Mouse (Mus musculus): ENCODE measurements around the gene Setx. TPM values are rescaled to one million over a fixed set of nuclear protein-coding genes. Genes with fewer than 3 reads are reported as not detected.
"Not testable (repeated sequence)": the region's sequence is repeated elsewhere in the genome, so short reads cannot be mapped to it uniquely, and the experiment has no call there.

Gene Setx
- polyA plus RNA-seq, 1 experiment, result 97.8 TPM

- TF ChIP-seq CTCF (IDR thresholded peaks at IDR 0.05; ENCODE audit: insufficient read depth, low read depth, low read length), result no peak
- no peak for TF ChIP-seq POLR2A (IDR thresholded peaks at IDR 0.05; ENCODE audit: insufficient read depth, low read depth, low read length)
- no peak overlapping the region for H3K27ac ChIP-seq (ENCODE audit: insufficient read depth, low read depth, low read length)
- WGBS, result 86% methylated on average over 3 of the region's 3 CpGs
- H3K4me3 ChIP-seq (ENCODE audit: insufficient read depth, low read depth, low read length), result no peak overlapping the region
- no peaks in the 10 kb centered on the region for H3K4me1 ChIP-seq (ENCODE audit: control insufficient read depth, insufficient read depth, low read length)
These were observed 26.5 kb upstream of the Setx start for GRCm38 (mm10) chr2:29097465-29097864.

- H3K4me3 ChIP-seq (ENCODE audit: insufficient read depth, low read depth, low read length); H3K27ac ChIP-seq (ENCODE audit: insufficient read depth, low read depth, low read length); H3K4me1 ChIP-seq (ENCODE audit: control insufficient read depth, insufficient read depth, low read length): not testable (repeated sequence)
- WGBS, result 92% methylated on average over 5 of the region's 5 CpGs
These were observed 26.0 kb upstream of the Setx start for GRCm38 (mm10) chr2:29097955-29098354.

- WGBS, result 75% methylated on average over 8 of the region's 8 CpGs
These were observed 25.2 kb upstream of the Setx start for GRCm38 (mm10) chr2:29098786-29099185.

GRCm38 (mm10) chr2:29099646-29100045 is 24.3 kb upstream of the Setx start:
- 91% methylated on average over 14 of the region's 14 CpGs for WGBS
- TF ChIP-seq POLR2A (IDR thresholded peaks at IDR 0.05; ENCODE audit: insufficient read depth, low read depth, low read length) (no peak), CTCF (IDR thresholded peaks at IDR 0.05; ENCODE audit: insufficient read depth, low read depth, low read length) (no peak)
- Histone ChIP-seq H3K4me1 (ENCODE audit: control insufficient read depth, insufficient read depth, low read length) (no peaks in the 10 kb centered on the region), H3K27ac (ENCODE audit: insufficient read depth, low read depth, low read length) (no peak overlapping the region), H3K4me3 (ENCODE audit: insufficient read depth, low read depth, low read length) (no peak overlapping the region)

More at GRCm38 (mm10) chr2:29098786-29099185, 25.2 kb upstream of the Setx start:
- no peak overlapping the region for H3K4me3 ChIP-seq (ENCODE audit: insufficient read depth, low read depth, low read length)
- no peaks in the 10 kb centered on the region for H3K4me1 ChIP-seq (ENCODE audit: control insufficient read depth, insufficient read depth, low read length)
- no peak for TF ChIP-seq POLR2A (IDR thresholded peaks at IDR 0.05; ENCODE audit: insufficient read depth, low read depth, low read length)
- TF ChIP-seq CTCF (IDR thresholded peaks at IDR 0.05; ENCODE audit: insufficient read depth, low read depth, low read length), result no peak
- no peak overlapping the region for H3K27ac ChIP-seq (ENCODE audit: insufficient read depth, low read depth, low read length)

- TF ChIP-seq POLR2A (IDR thresholded peaks at IDR 0.05; ENCODE audit: insufficient read depth, low read depth, low read length) (no peak), CTCF (IDR thresholded peaks at IDR 0.05; ENCODE audit: insufficient read depth, low read depth, low read length) (no peak)
- Histone ChIP-seq H3K27ac (ENCODE audit: insufficient read depth, low read depth, low read length) (no peak overlapping the region), H3K4me1 (ENCODE audit: control insufficient read depth, insufficient read depth, low read length) (no peaks in the 10 kb centered on the region), H3K4me3 (ENCODE audit: insufficient read depth, low read depth, low read length) (no peak overlapping the region)
- WGBS, result 72% methylated on average over 7 of the region's 7 CpGs
These were observed 23.0 kb upstream of the Setx start for GRCm38 (mm10) chr2:29100822-29101534.

- H3K4me1 ChIP-seq (ENCODE audit: control insufficient read depth, insufficient read depth, low read length); H3K4me3 ChIP-seq (ENCODE audit: insufficient read depth, low read depth, low read length); H3K27ac ChIP-seq (ENCODE audit: insufficient read depth, low read depth, low read length): not testable (repeated sequence)
- WGBS, result 90% methylated on average over 9 of the region's 10 CpGs
These were observed 21.3 kb upstream of the Setx start for GRCm38 (mm10) chr2:29102416-29103377.

- H3K27ac ChIP-seq (ENCODE audit: insufficient read depth, low read depth, low read length), result no peak overlapping the region
- no peak overlapping the region for H3K4me3 ChIP-seq (ENCODE audit: insufficient read depth, low read depth, low read length)
- TF ChIP-seq CTCF (IDR thresholded peaks at IDR 0.05; ENCODE audit: insufficient read depth, low read depth, low read length), result no peak
- no peak for TF ChIP-seq POLR2A (IDR thresholded peaks at IDR 0.05; ENCODE audit: insufficient read depth, low read depth, low read length)
- H3K4me1 ChIP-seq (ENCODE audit: control insufficient read depth, insufficient read depth, low read length), result peaks cover 4% of the 10 kb centered on the region
These were observed 3.0 kb upstream of the Setx start for GRCm38 (mm10) chr2:29120969-29121368.

GRCm38 (mm10) chr2:29122446-29122845 is 1.5 kb upstream of the Setx start:
- H3K4me1 ChIP-seq (ENCODE audit: control insufficient read depth, insufficient read depth, low read length), result peaks cover 6% of the 10 kb centered on the region
- WGBS, result 81% methylated on average over 3 of the region's 3 CpGs
- no peak overlapping the region for H3K27ac ChIP-seq (ENCODE audit: insufficient read depth, low read depth, low read length)
- no peak overlapping the region for H3K4me3 ChIP-seq (ENCODE audit: insufficient read depth, low read depth, low read length)
- TF ChIP-seq POLR2A (IDR thresholded peaks at IDR 0.05; ENCODE audit: insufficient read depth, low read depth, low read length), result no peak

- peak overlapping the region; percentile 86 for H3K27ac ChIP-seq (ENCODE audit: insufficient read depth, low read depth, low read length)
- peaks cover 6% of the 10 kb centered on the region for H3K4me1 ChIP-seq (ENCODE audit: control insufficient read depth, insufficient read depth, low read length)
- no peak for TF ChIP-seq CTCF (IDR thresholded peaks at IDR 0.05; ENCODE audit: insufficient read depth, low read depth, low read length)
- no peak for TF ChIP-seq POLR2A (IDR thresholded peaks at IDR 0.05; ENCODE audit: insufficient read depth, low read depth, low read length)
These were observed 572 bp downstream of the Setx start for GRCm38 (mm10) chr2:29124571-29124935.

More at GRCm38 (mm10) chr2:29124571-29124935, 572 bp downstream of the Setx start:
- WGBS, result 1% methylated on average over 24 of the region's 24 CpGs
- H3K4me3 ChIP-seq (ENCODE audit: insufficient read depth, low read depth, low read length), result peak overlapping the region; percentile 68
